Mouse (Mus musculus) myocyte (in vitro differentiated cells): ENCODE data around the gene Dtx1.

ENCODE experiments used
- CEBPB ChIP-seq: IDR thresholded peaks from 2 replicates; pipeline ENCODE4 v1.6.1; 2011; ENCODE audit warnings: mild to moderate bottlenecking, moderate library complexity; ENCODE audit not compliant: poor library complexity, insufficient read depth, severe bottlenecking
- E2F4 ChIP-seq: IDR thresholded peaks from one replicate; pipeline ENCODE4 v1.6.1; 2011; ENCODE audit warnings: mild to moderate bottlenecking, control low read depth, moderate library complexity; ENCODE audit not compliant: insufficient read depth
- MAX ChIP-seq: IDR thresholded peaks from one replicate; pipeline ENCODE4 v1.6.1; 2011; ENCODE audit warnings: low read depth, mild to moderate bottlenecking, control low read depth
- MYOD1 ChIP-seq, 3 experiments: IDR thresholded peaks; one replicate each; pipeline ENCODE4 v1.6.1; 2011; ENCODE audit warnings: control low read depth in 2 of 3, low read depth in 2 of 3, mild to moderate bottlenecking in 2 of 3, moderate library complexity in 1 of 3; ENCODE audit not compliant: insufficient read length in 2 of 3, control insufficient read depth in 1 of 3
- MYOG ChIP-seq, 3 experiments: IDR thresholded peaks; one replicate each; pipeline ENCODE4 v1.6.1; 2011; ENCODE audit warnings: control low read depth in 2 of 3, low read depth in 2 of 3, mild to moderate bottlenecking in 2 of 3; ENCODE audit not compliant: insufficient read length in 2 of 3, control insufficient read depth in 1 of 3, insufficient read depth in 1 of 3
- POLR2A ChIP-seq: IDR thresholded peaks from one replicate; pipeline ENCODE4 v1.6.1; 2011; ENCODE audit warnings: low read depth, mild to moderate bottlenecking, control low read depth, moderate library complexity; ENCODE audit not compliant: insufficient read length
- POLR2AphosphoS2 ChIP-seq: IDR thresholded peaks from one replicate; pipeline ENCODE4 v1.6.1; 2011; ENCODE audit warnings: low read depth, control low read depth; ENCODE audit not compliant: insufficient read length
- REST ChIP-seq: IDR thresholded peaks from one replicate; pipeline ENCODE4 v1.6.1; 2011; ENCODE audit warnings: mild to moderate bottlenecking, control low read depth, moderate library complexity; ENCODE audit not compliant: insufficient read depth, insufficient read length
- TCF12 ChIP-seq: IDR thresholded peaks from one replicate; pipeline ENCODE4 v1.6.1; 2011; ENCODE audit warnings: mild to moderate bottlenecking, control low read depth; ENCODE audit not compliant: poor library complexity, insufficient read depth, severe bottlenecking
- TCF3 ChIP-seq: IDR thresholded peaks from one replicate; pipeline ENCODE4 v1.6.1; 2011; ENCODE audit warnings: low read depth, control low read depth; ENCODE audit not compliant: insufficient read length
- USF1 ChIP-seq: IDR thresholded peaks from one replicate; pipeline ENCODE4 v1.6.1; 2011; ENCODE audit warnings: low read depth, mild to moderate bottlenecking, control low read depth, moderate library complexity

- no peak for TF ChIP-seq CEBPB
- no peak for TF ChIP-seq MYOD1 (IDR thresholded peaks at IDR 0.05; ENCODE audit: control insufficient read depth in 1 of 3, insufficient read length in 2 of 3, low read depth in 2 of 3)
- no peak for TF ChIP-seq TCF12
- TF ChIP-seq POLR2A: no peak
- no peak for TF ChIP-seq MAX
- no peak for TF ChIP-seq TCF3
- no peak for TF ChIP-seq E2F4
- no peak for TF ChIP-seq MYOG (IDR thresholded peaks at IDR 0.05; ENCODE audit: control insufficient read depth in 1 of 3, insufficient read depth in 1 of 3, insufficient read length in 2 of 3, low read depth in 2 of 3)
- TF ChIP-seq USF1: no peak
- no peak for TF ChIP-seq POLR2AphosphoS2
- TF ChIP-seq REST: no peak
These were observed 67.5 kb downstream of the Dtx1 start for GRCm38 (mm10) chr5:120644227-120644626.
